Mouse (Mus musculus) MEL (cell line): ENCODE results near the gene Dcst1.

Experiments used
- GATA1 ChIP-seq: IDR thresholded peaks from 2 replicates; pipeline ENCODE4 v1.6.1; 2011; ENCODE audit warnings: low read depth, low read length, improper control_type of control experiment
- MAFK ChIP-seq: IDR thresholded peaks from 2 replicates; pipeline ENCODE4 v1.6.1; 2011; ENCODE audit warnings: low read depth, mild to moderate bottlenecking, low read length, improper control_type of control experiment, borderline replicate concordance
- POLR2A ChIP-seq, 2 experiments: IDR thresholded peaks; 2 replicates each; pipeline ENCODE4 v1.6.1; 2011 to 2012; ENCODE audit warnings: low read length in 2 of 2, mild to moderate bottlenecking in 2 of 2, control low read depth in 1 of 2, improper control_type of control experiment in 1 of 2, low read depth in 1 of 2, moderate library complexity in 1 of 2; ENCODE audit not compliant: control insufficient read depth in 1 of 2, insufficient read depth in 1 of 2, poor library complexity in 1 of 2

DNA sequence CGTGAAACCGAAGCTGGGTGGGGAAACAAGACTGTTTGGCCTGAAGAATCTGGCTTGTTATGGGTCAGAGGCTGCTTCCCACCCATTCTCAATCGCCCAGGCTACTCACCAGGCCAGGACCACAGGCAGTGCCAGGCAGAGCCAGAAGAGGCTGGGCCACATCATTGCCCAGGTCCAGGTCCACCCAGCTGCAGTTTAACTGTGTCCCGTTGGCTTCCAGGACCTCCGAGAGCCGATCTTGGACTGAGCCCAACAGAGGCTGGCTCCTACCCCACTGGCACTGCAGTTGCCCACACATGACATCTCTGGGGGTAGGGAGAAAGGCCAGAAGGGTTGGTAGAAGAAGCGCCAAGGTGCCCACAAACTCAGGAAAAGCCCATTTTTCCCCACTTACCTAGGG is 21.8 kb downstream of the Dcst1 start:
- TF ChIP-seq POLR2A (IDR thresholded peaks at IDR 0.05; ENCODE audit: control insufficient read depth in 1 of 2, insufficient read depth in 1 of 2, low read depth in 1 of 2, low read length in 2 of 2, poor library complexity in 1 of 2), result no peak
- TF ChIP-seq GATA1, result no peak
- no peak for TF ChIP-seq MAFK
